Mouse (Mus musculus) kidney, adult 2 months (tissue): ENCODE results near the gene Srp54a.

ENCODE experiments used
- CTCF ChIP-seq: fragments of 200-500 bp; conservative IDR thresholded peaks from 2 replicates; pipeline ENCODE4 v1.5.1; 2011; ENCODE audit warnings: low read depth, mild to moderate bottlenecking, control low read depth, low read length, moderate library complexity, mixed read lengths; ENCODE audit not compliant: insufficient read depth, insufficient read length
- POLR2A ChIP-seq: fragments of 200-500 bp; IDR thresholded peaks from one replicate; pipeline ENCODE4 v1.6.1; 2011; ENCODE audit warnings: low read depth, low read length, control low read depth

- TF ChIP-seq CTCF (no peak), POLR2A (no peak)
Observed at GRCm38 (mm10) chr12:55041011-55041410, 39.1 kb upstream of the Srp54a start.
